Mouse (Mus musculus): ENCODE measurements around the gene Zpbp.
A peak's percentile ranks its signal among the peaks of the same experiment; 100 is the strongest.

The Zpbp gene

DNA sequence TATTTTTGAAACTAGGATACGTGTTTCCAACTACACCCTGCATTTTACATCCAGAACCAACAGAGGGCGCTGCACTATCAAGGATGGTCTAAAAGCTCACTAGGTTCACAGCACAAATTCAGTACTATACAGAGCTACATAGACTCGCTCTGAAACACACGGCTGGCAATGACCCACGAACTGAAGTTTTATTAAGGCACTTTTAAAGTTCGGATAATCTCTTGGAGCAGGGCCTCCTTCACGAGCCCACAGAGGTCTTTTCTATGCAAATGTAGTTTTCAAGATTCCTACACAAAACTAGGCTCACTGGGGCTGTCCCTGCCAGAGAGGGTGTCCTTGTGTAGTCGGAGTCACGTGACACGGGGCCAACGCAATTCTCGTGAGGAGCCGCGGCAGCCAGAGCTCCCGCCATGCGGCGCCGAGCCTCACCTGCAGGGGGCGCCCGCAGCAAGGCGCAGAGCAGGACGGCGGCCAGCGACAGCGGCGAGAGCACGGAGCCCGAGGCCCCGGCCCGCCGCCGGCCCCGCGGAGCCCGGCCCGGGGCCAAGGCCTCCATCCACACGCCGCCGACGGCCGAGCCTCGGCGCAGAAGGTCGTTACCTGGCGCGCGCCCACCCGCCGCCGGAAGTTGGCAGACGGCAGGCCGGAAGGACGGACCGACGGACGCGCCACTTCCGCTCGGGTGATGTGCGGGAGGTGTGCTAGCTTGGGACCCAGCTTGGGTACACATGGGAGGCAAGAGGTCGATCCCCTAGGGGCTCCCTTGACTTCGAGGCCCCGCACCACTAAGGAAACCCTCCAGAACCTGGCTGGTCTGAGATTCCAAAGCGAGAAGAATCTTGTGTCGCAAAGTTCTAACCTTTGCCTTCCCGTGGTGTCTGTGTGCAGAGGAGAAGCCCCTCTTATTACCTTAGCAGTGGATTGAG is at the start of gene Zpbp, which contains the start of gene Spata48:
Gene Zpbp, minus strand, starts transcription at position 774 of the 926 bp plus-strand sequence.
Gene Spata48, plus strand, starts transcription at position 460 of the 926 bp plus-strand sequence.
- DNase-seq (ENCODE audit: low spot score), result peak; percentile 89

DNA sequence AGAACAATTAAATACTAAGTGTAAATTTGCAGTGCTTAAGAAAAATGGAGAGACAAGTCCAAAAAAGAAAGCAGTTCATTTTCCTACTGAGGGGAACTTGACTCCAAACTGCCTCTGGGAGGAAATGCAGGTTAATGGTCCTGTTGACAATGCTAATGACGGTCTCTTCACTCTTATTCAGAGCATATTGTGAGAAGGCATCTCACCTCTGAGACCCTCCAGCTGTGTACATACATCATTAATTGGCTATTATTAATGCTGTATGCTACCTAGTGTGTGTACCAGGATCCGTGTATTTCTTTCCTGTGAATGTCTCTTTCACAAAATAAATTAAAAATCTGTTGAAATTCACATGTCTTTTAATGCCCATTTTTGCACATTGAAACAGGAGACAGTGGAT is 47.2 kb upstream of the Zpbp start:
- no peak for DNase-seq (ENCODE audit: low spot score)

DNA sequence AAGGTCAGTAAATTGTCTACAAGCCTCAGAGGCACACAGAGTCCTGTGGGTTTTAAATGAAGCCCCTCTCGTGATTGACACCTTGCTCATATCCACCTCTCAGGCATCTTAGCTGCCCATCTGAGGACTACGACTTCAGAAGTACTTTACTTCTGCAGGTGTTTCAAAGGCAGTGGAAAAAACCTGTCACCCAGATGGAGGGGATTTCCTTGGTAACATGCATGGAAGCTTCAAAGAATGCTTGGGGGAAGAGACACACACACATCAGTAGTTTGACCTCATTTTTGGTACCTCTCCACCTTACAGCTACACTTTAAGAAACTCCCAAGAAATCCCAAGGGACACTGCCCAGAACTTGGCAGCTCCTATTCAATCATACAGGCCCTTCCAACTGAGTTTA is 44.0 kb upstream of the Zpbp start:
- DNase-seq (ENCODE audit: low spot score), result no peak

DNA sequence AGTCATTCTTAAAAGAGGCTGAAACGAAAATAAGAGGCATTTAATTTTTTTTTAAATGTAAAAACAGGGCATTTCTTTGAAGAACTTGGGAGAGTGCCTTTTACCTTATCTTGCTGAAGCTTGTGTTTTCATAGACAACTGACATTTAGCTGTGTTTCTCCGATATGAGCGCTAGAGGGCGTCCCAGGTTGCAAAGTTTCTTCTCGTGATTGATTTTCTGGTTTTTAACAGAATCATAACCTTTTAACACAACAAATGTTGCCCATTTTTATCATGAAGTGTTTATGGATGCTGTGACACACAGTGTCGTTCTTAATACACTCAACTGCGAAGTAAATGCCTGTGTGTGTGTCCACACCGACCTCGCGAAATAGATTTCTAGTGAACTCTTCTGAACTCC is 37.7 kb upstream of the Zpbp start:
- no peak for DNase-seq (ENCODE audit: low spot score)

DNA sequence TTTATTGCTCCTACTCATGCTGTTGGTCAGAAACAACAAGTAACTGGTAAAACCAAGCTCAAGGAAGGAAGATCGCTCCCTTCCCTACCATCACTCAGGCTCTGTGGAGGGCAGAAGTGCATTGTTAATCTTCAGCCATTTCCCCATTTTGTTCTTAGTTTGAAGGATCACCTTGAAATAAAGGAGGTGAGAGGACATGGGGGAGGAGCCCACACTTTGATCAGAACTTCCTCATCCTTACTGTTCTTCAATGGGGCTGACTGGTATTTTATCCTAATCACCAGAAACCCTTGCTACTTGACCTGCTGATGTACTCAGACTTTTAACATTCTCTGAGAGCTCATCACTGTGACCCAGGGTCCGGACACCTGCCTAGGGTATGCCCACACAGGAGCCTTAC is 33.5 kb upstream of the Zpbp start:
- no peak for DNase-seq (ENCODE audit: low spot score)

DNA sequence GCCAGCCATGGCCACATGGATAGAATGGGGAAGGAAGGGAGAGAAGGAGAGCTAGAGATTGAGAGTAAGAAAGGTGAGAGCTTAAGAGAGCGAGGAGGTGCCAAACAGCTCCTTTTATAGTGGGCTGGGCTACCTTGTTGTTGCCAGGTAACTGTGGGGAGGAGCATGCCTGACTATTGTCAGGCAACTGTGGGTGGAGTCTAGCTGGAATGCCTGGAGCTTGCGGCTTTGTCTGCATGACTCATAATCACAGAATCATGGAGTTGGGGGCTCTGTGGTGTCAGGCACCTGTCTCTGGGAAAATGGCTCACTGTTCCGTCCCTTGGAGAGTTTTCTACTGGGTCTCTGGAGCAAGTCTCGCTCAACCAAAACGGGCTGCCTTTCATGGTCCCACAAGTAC is 29.8 kb upstream of the Zpbp start:
- no peak for DNase-seq (ENCODE audit: low spot score)

DNA sequence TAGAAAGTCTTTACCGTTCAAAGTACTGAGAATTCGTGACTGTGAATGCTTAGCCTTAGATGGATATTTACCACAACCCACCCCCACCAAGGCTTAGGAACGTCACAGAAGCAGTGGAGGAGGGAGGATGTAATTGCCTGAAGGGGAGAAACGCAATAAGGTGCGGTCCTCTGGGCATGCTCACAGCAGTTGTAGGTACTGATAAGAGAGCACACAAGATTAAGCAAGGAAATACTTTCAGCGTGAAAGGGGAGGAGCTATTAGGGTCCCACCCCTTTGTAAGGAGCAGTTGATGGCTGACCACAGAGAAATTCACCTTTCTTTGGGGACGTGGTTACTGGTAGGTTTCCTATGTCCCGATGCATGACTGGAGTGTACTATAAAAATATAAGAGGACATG is 22.2 kb upstream of the Zpbp start:
- DNase-seq (ENCODE audit: low spot score), result no peak

DNA sequence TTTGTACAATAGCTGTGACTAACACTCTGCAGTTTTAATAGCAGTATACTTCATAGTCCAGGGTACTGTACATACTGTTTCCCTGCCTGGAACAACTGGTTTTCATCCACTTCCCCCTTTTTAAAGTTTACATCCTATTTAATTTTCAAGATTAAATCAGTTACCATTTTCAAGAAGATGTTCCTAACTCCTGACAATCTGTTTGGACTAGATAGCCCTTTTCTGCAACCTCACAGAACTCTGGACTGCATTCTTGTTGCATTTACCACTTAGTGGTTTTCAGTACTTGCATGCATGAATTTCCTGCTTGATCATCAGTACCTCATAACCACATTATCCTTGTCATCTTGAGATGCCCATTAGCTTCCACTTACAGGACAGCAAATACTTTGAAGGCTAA is 6.7 kb upstream of the Zpbp start:
- DNase-seq (ENCODE audit: low spot score), result no peak

DNA sequence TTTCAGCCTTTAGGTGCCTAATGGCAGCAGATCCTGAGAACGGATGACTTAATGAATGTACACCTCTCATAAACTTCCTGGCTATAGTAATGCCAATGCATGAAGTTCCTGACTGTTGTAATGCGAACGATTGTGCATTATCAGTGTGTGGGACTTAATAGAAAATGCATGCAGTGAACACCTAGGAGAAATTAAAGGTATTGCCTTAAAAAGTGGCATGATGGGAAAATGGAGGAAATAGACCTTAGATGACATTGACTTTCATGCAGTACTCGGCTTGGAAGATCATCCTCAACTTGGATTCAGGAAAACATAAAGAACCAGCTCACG is 318 bp upstream of the Zpbp start:
- DNase-seq (ENCODE audit: low spot score), result no peak

DNA sequence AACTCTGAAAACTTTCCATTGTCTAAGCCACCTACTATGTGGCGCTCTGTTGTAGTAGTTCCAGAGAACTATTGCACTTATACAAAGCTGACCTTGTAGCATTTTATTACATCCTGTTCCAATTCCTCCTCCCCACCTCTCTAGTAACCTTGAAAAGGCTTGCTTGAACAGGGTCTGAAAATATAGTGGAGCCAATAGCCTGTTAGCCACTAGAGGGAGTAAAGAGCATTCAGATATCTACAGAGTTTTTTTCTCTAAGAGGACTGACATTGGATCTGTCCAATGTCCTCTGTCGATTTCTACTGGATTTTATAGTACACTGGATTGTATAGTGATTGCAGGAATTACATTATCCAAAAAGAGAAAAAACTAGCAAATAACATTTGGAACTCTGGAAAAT is 7.2 kb downstream of the Zpbp start:
- DNase-seq (ENCODE audit: low spot score), result peak; percentile 21

DNA sequence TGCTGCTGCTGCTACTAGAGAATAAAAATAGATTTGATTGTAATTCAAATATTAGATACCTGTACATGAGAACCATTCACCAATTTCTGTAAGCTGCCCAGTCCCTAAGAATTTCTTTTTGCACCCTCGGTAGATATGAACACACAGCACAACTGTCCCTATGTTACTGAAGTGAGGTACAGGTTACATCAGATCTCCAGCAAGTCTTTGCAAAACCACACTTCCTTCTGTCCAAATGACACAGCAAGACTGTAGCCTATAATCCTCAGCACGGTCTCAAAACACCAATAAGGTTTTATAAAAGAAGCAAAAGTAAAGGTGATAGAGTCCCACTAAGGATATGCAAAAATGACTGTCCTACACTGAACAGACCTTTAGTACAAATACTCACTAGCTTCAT is 44.9 kb downstream of the Zpbp start:
- DNase-seq (ENCODE audit: low spot score), result no peak

DNA sequence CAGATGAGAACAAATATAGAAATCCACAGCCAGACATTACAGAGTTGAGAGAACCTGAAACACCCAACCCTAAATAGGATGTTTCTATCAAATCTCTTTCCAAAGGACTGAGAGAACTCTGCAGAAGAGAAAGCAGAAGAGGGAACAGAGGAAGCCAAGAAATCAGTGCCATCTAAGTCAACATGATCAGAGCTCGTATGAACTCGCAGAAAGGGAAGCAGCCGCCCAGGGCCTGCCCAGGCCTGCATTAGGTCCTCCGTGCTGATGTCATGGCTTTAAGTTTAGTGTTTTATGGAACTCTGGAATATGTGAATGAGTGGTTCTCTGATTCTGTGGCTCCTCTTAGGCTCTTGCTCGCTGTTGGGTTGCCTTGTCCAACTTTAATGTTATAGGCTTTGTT is 48.0 kb downstream of the Zpbp start:
- DNase-seq (ENCODE audit: low spot score), result no peak

DNA sequence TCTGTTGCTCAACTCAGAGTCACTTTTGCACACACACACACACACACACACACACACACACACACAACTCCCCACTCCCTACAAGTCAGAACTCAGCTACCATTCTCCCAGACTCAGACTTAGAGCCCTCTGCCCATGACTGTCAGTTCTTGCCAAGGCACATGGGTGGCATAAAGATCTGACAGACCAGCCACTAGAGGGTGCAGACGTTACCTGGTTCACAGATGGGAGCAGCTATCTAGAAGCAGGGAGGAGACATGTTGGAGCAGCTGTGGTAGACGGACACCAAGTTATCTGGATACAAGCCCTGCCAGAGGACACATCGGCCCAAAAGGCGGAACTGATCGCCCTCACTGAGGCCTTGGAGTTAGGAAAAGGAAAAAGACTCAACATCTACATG is 67.5 kb downstream of the Zpbp start:
- no peak for DNase-seq (ENCODE audit: low spot score)

DNA sequence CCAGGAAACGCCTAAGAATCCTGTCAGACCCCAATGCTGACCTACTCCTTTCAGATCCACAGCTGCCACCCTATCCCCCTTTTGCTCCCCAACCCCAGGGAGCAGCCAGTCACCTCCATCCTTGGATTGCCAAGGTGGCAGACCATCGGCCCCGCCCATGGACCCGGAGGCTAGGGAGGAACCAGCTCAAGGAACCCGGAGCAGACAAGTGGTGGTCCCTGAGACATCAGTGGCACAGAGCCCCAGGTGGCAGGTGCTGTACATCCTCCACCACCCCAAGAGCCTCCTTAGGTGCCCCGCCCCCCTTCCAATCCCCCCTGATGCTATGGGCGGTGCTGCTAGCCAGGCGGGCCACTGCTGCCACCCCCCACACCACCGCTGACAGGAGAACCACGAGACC is 69.0 kb downstream of the Zpbp start:
- no peak for DNase-seq (ENCODE audit: low spot score)

DNA sequence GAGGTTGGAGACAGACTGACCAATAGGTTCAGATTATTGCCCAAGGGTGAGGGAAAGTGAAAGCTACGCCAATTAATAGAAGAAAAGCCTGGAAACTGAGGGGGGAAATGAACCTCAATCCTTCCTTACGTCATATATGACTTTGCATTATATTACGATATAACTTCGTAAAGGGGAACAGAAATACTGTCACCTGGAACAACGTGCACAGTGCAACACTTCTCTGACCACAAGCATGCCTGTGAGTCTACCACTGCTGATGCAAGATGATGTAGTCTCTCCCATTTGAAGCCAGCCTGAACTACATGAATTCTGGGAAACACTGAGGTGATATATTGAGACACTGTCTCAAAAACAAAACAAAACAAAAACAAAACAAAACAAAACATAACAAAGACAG is 90.9 kb downstream of the Zpbp start:
- no peak for DNase-seq (ENCODE audit: low spot score)

DNA sequence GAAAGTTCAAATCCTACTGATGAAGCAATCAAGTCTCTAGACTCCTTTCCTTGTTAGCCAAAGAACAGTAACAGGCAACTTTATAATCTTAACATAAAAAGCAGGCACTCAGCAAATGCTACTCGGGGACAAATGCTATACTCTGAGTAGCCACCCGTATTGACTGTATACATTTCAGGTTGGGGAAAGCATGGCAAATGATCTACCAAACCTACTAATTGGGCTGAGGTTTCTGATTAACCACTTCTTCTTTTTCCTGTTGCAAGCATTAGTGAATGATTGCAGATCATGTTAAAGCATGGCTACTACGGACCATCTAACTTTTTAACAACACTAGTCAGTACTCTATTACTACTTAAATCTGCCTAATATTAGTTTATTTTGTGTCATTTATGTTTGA is 178.7 kb downstream of the Zpbp start:
- DNase-seq (ENCODE audit: low spot score), result no peak

DNA sequence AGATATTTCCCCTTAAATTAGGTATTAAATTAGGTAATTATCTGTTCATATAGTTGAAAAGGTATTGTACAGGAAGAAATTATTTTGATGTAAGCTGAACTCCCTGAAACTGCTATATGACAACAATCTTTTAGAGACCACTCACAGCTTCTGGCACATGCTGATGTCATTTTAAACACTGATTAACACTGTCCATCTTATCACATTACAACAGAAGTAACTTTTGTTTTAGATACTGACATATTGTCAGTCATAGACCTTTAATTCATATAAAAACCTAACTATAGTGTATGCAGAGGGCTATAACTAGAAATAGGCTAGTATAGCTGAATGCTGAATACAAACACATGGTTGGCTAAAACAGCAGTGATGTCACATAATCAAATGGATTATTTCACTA is 182.1 kb downstream of the Zpbp start:
- no peak for DNase-seq (ENCODE audit: low spot score)

DNA sequence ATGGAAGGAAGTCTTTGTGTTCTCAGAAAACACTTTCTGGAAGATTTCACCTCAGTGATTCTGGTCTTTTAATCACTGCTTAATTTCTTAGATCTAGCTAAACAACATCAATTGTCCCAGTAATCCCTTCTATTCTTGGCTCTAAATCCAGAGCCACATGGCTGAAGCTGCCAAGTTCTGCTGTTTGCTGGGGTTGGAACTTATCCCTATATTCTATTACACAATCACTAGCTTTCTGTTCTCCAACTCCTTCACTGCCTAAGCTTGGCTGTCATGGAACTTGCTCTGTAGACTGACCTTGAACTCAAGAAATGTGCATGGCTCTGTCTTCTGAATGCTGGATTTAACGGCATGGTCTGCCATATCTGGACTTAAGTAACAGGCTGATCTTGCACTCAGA is 204.9 kb downstream of the Zpbp start:
- DNase-seq (ENCODE audit: low spot score), result peak; percentile 0

DNA sequence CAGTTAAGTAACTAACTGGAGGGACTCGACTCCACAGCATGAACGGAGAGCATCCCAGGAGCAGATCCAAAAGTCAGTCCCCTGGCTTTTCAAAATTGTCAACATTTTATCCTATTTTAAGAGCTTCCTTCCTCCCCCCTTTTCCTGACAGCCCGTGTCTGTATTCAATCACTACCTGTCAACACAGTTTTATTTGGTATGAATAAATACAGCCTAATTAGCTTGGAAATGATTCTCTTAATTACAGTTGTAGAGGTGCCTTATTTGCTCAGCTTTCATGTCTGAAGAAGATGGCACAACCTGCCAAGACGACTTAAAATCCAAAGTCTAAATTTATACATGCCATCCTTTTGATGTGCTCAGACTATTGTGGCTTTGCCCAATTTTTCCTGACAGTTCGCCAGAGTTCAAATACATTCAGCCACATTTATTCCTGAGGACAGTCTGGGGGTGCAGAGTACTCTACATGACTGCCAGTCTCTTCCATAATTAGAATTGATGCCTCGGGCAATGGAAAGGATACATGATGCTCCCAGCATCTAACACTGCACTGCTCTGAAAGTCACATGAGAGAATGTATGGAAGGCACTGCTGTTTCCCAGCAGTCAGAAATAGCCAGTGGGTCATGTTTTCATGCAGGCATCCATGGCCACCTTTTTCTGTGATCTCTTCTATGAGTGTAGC is 219.4 kb downstream of the Zpbp start:
- no peak for DNase-seq (ENCODE audit: low spot score)

DNA sequence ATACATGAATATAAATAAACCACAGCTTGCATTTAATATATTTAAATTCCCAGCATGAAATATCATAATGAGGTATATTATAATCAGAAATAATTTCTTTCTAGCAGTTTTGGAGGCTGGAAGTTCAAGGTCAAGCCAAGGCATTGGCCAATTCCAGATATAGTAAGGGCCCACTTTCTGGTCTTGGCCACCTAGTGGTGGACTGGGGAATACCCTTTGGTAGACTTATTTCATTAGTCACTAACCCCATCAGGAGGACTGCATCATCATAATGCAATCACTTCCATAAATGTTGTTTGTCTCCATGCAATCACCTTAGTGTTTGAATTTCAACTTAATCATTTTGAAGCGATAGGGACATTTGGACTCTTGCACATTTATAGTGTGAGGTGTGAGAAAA is 222.9 kb downstream of the Zpbp start:
- DNase-seq (ENCODE audit: low spot score), result no peak
